Mouse (Mus musculus) layer of hippocampus, postnatal 36 days (tissue): ENCODE measurements around the gene Prl3c1. TPM values are rescaled to one million over a fixed set of nuclear protein-coding genes. Genes with fewer than 3 reads are reported as not detected.
"Not testable (repeated sequence)": the region's sequence is repeated elsewhere in the genome, so short reads cannot be mapped to it uniquely, and the experiment has no call there.

ENCODE experiments used
- DNase-seq, 2 experiments: peaks; one replicate each; pipeline ENCODE4 v3.0.0; 2022
- total RNA-seq, 2 experiments: library from RNA; stranded (reverse); gene quantifications; 2 replicates each; pipeline ENCODE4 v1.2.3; 2021

Prl3c1 gene
- not detected for total RNA-seq

DNA sequence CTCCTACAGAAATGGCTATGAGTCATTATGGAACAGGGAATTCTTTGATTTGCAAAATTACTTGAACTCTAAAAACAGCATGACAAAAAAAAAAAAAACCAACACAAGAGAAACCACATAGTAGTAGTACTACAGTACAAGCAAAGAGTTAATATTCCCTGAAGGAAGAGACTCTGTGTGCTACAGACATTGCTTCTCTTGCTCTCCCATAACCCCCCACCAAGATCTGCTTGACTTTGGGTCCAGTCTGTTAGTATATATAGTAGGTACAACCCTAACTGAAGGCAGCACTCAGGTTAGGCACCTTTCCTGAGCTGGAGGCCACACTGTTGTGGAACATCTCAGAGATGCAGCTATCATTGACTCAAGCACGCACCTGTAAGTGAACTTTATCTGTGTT, at the start of gene Prl3c1:
Gene Prl3c1 (plus strand): TSS at position 301 of the 400 bp plus-strand sequence.
- no peak for DNase-seq

- DNase-seq, result no peak
Measured at GRCm38 (mm10) chr13:27148264-27148663, 48.2 kb upstream of the Prl3c1 start.

- DNase-seq, result not testable (repeated sequence)
Measured at GRCm38 (mm10) chr13:27156490-27156889, 40.0 kb upstream of the Prl3c1 start, which contains the start of gene Prl3d3. Gene Prl3d3 (plus strand): TSS chr13:27156790.

DNA sequence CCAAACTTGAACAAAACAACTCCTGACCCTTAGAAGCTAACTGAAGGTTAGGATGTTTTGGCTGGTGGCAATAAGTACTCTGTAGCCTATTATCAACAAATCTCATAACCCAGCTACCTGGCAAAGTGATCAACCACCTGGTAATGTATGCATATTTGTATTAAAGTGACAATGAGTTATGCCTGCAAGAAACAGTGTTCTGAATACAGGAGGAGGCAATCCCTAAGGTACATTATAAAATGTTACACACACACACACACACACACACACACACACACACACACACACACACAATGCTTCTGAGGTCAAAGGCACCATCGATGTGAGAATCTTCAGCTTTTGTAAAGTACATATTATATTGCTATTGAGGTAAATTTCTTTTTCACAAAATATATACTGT, 45.1 kb downstream of the Prl3c1 start, which contains the start of gene Prl3b1:
Gene Prl3b1 (plus strand): TSS at position 301 of the 400 bp plus-strand sequence.
- no peak for DNase-seq

Other genes starting within 250 kb of the Prl3c1 start
- not detected for gene Prl, start 139.1 kb upstream of the Prl3c1 start, total RNA-seq
- gene Prl3d1, start 102.5 kb upstream of the Prl3c1 start, total RNA-seq, result not detected
- gene Prl3d2, start 75.0 kb upstream of the Prl3c1 start, total RNA-seq, result not detected
- not detected for gene Prl3d3, start 39.9 kb upstream of the Prl3c1 start, total RNA-seq
- not detected for gene Prl3b1, start 45.2 kb downstream of the Prl3c1 start, total RNA-seq
- not detected for gene Prl3a1, start 62.8 kb downstream of the Prl3c1 start, total RNA-seq
- gene Prl6a1, start 116.0 kb downstream of the Prl3c1 start, total RNA-seq, result not detected
- gene Prl8a2, start 149.0 kb downstream of the Prl3c1 start, total RNA-seq, result not detected
- not detected for gene Prl2b1, start 194.2 kb downstream of the Prl3c1 start, total RNA-seq
- gene Prl8a6, start 242.0 kb downstream of the Prl3c1 start, total RNA-seq, result not detected